Mouse (Mus musculus) thymus, adult 2 months (tissue): ENCODE results near the gene Eml5.

Source experiments
- CTCF ChIP-seq: fragments of 200-500 bp; IDR thresholded peaks from 2 replicates; pipeline ENCODE4 v1.5.1; 2012; ENCODE audit warnings: mild to moderate bottlenecking, control low read depth, low read length, moderate library complexity, borderline replicate concordance; ENCODE audit not compliant: control insufficient read depth, poor library complexity, insufficient read depth; ENCODE audit errors: extremely low read depth
- POLR2A ChIP-seq: fragments of 200-500 bp; IDR thresholded peaks from 2 replicates; pipeline ENCODE4 v1.6.1; 2012; ENCODE audit warnings: mild to moderate bottlenecking, low read length, control low read depth, moderate library complexity; ENCODE audit not compliant: control insufficient read depth, poor library complexity, insufficient read depth; ENCODE audit errors: extremely low read depth

GRCm38 (mm10) chr12:98899676-98900075 lies 1.6 kb downstream of the Eml5 start:
- TF ChIP-seq CTCF = no peak
- no peak for TF ChIP-seq POLR2A
